Mouse (Mus musculus) kidney, adult 2 months (tissue): ENCODE results near the gene Mri1. TPM values are rescaled to one million over a fixed set of nuclear protein-coding genes. Genes with fewer than 3 reads are reported as not detected.

Source experiments
- DNase-seq: peaks from one replicate; pipeline ENCODE4 v3.0.0; 2021
- H3K27ac ChIP-seq: fragments of 200-500 bp; 2 replicates; pipeline ENCODE4 v1.5.1; 2012; ENCODE audit warnings: low read depth, low read length, control low read depth, inconsistent platforms; ENCODE audit not compliant: insufficient read depth
- H3K27me3 ChIP-seq: fragments of 200-500 bp; replicated peaks from 2 replicates; pipeline ENCODE4 v1.6.1; 2012; ENCODE audit warnings: mild to moderate bottlenecking, moderate library complexity, low read length, inconsistent platforms; ENCODE audit not compliant: control insufficient read depth, insufficient read depth
- H3K36me3 ChIP-seq: fragments of 200-500 bp; 2 replicates; pipeline ENCODE4 v1.6.1; 2012; ENCODE audit warnings: mild to moderate bottlenecking, moderate library complexity, low read length, inconsistent platforms; ENCODE audit not compliant: control insufficient read depth, insufficient read depth
- H3K4me1 ChIP-seq: fragments of 200-500 bp; 2 replicates; pipeline ENCODE4 v1.6.1; 2011; ENCODE audit warnings: low read length; ENCODE audit not compliant: control insufficient read depth, insufficient read depth
- H3K4me3 ChIP-seq: fragments of 200-500 bp; 2 replicates; pipeline ENCODE4 v1.5.1; 2011; ENCODE audit warnings: mild to moderate bottlenecking, low read depth, low read length, control low read depth; ENCODE audit not compliant: insufficient read depth
- CTCF ChIP-seq: fragments of 200-500 bp; conservative IDR thresholded peaks from 2 replicates; pipeline ENCODE4 v1.5.1; 2011; ENCODE audit warnings: low read depth, mild to moderate bottlenecking, control low read depth, low read length, moderate library complexity, mixed read lengths; ENCODE audit not compliant: insufficient read depth, insufficient read length
- POLR2A ChIP-seq: fragments of 200-500 bp; IDR thresholded peaks from one replicate; pipeline ENCODE4 v1.6.1; 2011; ENCODE audit warnings: low read depth, low read length, control low read depth
- WGBS: fragments of 180-500 bp; shearing (Covaris S2); methylation state at CpG from one replicate; pipeline ENCODE4 v1.1.7; 2018; 5-methylcytosine and 5-hydroxymethylcytosine counted together
- polyA plus RNA-seq: library from polyadenylated mRNA; depleted of rRNA; stranded (reverse); fragments of >200 nt; gene quantifications from 2 replicates; pipeline ENCODE4 v1.2.3, GENCODE M21; 2012

The Mri1 gene
- polyA plus RNA-seq, 1 experiment = 39.3 TPM

- Histone ChIP-seq H3K4me3 (no peak overlapping the region), H3K4me1 (no peaks in the 10 kb centered on the region), H3K27me3 (no peaks in the 10 kb centered on the region), H3K36me3 (no peaks in the 10 kb centered on the region), H3K27ac (no peak overlapping the region)
- WGBS = 62% methylated on average over 10 of the region's 10 CpGs
- no peak for TF ChIP-seq POLR2A
- TF ChIP-seq CTCF = no peak
- no peak for DNase-seq
Observed at GRCm38 (mm10) chr8:84280777-84281176, 23.7 kb upstream of the Mri1 start.

- no peak for TF ChIP-seq CTCF
- TF ChIP-seq POLR2A = no peak
- WGBS = 79% methylated on average over 1 of the region's 1 CpGs
- no peak for DNase-seq
- Histone ChIP-seq H3K27ac (no peak overlapping the region), H3K4me1 (no peaks in the 10 kb centered on the region), H3K27me3 (no peaks in the 10 kb centered on the region), H3K36me3 (no peaks in the 10 kb centered on the region), H3K4me3 (no peak overlapping the region)
Observed at GRCm38 (mm10) chr8:84276447-84276846, 19.3 kb upstream of the Mri1 start.

GRCm38 (mm10) chr8:84273968-84274367 lies 16.8 kb upstream of the Mri1 start:
- Histone ChIP-seq H3K36me3 (no peaks in the 10 kb centered on the region), H3K27ac (no peak overlapping the region), H3K27me3 (no peaks in the 10 kb centered on the region), H3K4me1 (peaks cover 3% of the 10 kb centered on the region; the same call in 1 of the 2 replicates), H3K4me3 (no peak overlapping the region)
- DNase-seq = no peak
- TF ChIP-seq POLR2A = no peak
- TF ChIP-seq CTCF = no peak
- WGBS = 83% methylated on average over 3 of the region's 3 CpGs

GRCm38 (mm10) chr8:84272302-84272701 lies 15.2 kb upstream of the Mri1 start:
- Histone ChIP-seq H3K27me3 (no peaks in the 10 kb centered on the region), H3K4me3 (no peak overlapping the region), H3K4me1 (peaks cover 3% of the 10 kb centered on the region; the same call in 1 of the 2 replicates), H3K36me3 (no peaks in the 10 kb centered on the region), H3K27ac (no peak overlapping the region)
- 83% methylated on average over 4 of the region's 4 CpGs for WGBS
- TF ChIP-seq POLR2A = no peak
- DNase-seq = no peak

GRCm38 (mm10) chr8:84269950-84270773 lies 13.0 kb upstream of the Mri1 start, which contains the start of gene Ccdc130:
Gene Ccdc130, minus strand, starts transcription at chr8:84270380.
- under 1% methylated on average over 44 of the region's 44 CpGs for WGBS
- TF ChIP-seq CTCF = no peak
- TF ChIP-seq POLR2A = peak; percentile 83

GRCm38 (mm10) chr8:84261098-84261497 lies 4.0 kb upstream of the Mri1 start:
- WGBS = 95% methylated on average over 4 of the region's 4 CpGs

More at GRCm38 (mm10) chr8:84269950-84270773, 13.0 kb upstream of the Mri1 start, which contains the start of gene Ccdc130:
- Histone ChIP-seq H3K27ac (peak within 1 kb of the TSS; percentile 82), H3K4me3 (peak within 1 kb of the TSS; percentile 100), H3K4me1 (peaks cover 3% of the 10 kb centered on the region; the same call in 1 of the 2 replicates), H3K27me3 (no peaks in the 10 kb centered on the region), H3K36me3 (no peaks in the 10 kb centered on the region)
- peak; percentile 100 for DNase-seq

GRCm38 (mm10) chr8:84256458-84256821 lies 686 bp downstream of the Mri1 start:
- TF ChIP-seq CTCF = no peak
- TF ChIP-seq POLR2A = no peak
- 11% methylated on average over 6 of the region's 6 CpGs for WGBS
- H3K4me1 ChIP-seq = peaks cover 6% of the 10 kb centered on the region
- H3K27me3 ChIP-seq = no peaks in the 10 kb centered on the region
- H3K36me3 ChIP-seq = no peaks in the 10 kb centered on the region
- peak; percentile 46 for DNase-seq
- peak overlapping the region; percentile 82 for H3K4me3 ChIP-seq
- H3K27ac ChIP-seq = peak overlapping the region; percentile 51; the same call in 1 of the 2 replicates

More at GRCm38 (mm10) chr8:84261098-84261497, 4.0 kb upstream of the Mri1 start:
- TF ChIP-seq CTCF = no peak
- TF ChIP-seq POLR2A = no peak
- peaks cover 3% of the 10 kb centered on the region for H3K4me1 ChIP-seq
- H3K36me3 ChIP-seq = no peaks in the 10 kb centered on the region
- no peak for DNase-seq
- H3K4me3 ChIP-seq = no peak overlapping the region
- H3K27ac ChIP-seq = no peak overlapping the region
- H3K27me3 ChIP-seq = no peaks in the 10 kb centered on the region
